Mouse (Mus musculus): Measurements from ENCODE around the gene Cox7a1.

DNA sequence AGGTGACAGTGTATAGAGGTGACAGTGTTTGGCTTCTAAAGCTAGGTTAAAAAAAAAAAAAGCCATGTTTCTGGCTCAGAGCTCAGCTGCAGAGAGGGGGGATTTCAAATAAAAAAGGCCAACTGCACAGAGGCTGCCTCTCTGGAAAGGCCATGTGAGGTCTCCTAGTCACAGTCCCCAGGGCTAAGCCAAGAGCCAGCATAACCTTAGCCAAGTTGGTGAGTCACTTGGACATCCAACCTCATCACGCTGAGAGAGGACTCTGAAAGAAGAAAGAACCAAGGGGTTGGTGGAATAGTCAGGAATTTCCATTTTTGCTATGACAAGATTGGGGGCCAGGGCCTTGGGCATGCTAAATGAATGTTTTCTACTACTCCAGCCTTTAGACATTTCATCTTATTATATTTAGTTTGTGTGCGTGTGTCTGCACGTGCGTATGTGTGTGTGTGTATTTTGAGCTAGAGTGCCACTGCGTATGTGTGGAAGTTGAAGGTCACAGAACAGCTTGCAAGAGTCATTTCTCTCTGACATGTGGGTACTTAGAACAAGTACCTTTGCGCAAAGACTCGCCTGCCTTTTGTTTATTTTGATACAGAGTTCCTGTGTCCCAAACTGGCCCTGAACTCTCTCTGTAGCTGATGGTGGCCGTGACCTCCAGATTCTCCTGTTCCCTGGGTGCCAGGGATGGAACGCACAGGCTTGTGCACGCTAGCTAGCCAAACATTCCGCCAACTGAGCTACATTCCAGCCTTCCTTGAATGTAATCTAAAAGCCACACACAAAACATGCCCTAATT lies 19.1 kb downstream of the Cox7a1 start:
- TF ChIP-seq CTCF (IDR thresholded peaks at IDR 0.05; ENCODE audit: low read depth) = no peak
- TF ChIP-seq EP300 (IDR thresholded peaks at IDR 0.05; ENCODE audit: low read depth) = no peak
